Mouse (Mus musculus): ENCODE results near the gene Pdzd8.

- TF ChIP-seq CTCF (IDR thresholded peaks at IDR 0.05; ENCODE audit: control insufficient read depth, insufficient read depth, insufficient read length), result no peak
- TF ChIP-seq MYOD1 (IDR thresholded peaks at IDR 0.05; ENCODE audit: control insufficient read depth, insufficient read length, low read depth), result no peak
- no peak for TF ChIP-seq MYOG (IDR thresholded peaks at IDR 0.05; ENCODE audit: control insufficient read depth, extremely low read depth, insufficient read length)
- no peak for TF ChIP-seq CEBPB (IDR thresholded peaks at IDR 0.05; ENCODE audit: low read depth)
Observed at GRCm38 (mm10) chr19:59339908-59340307, 5.7 kb downstream of the Pdzd8 start.
